Mouse (Mus musculus): Measurements from ENCODE around the gene Mrpl24.

DNA sequence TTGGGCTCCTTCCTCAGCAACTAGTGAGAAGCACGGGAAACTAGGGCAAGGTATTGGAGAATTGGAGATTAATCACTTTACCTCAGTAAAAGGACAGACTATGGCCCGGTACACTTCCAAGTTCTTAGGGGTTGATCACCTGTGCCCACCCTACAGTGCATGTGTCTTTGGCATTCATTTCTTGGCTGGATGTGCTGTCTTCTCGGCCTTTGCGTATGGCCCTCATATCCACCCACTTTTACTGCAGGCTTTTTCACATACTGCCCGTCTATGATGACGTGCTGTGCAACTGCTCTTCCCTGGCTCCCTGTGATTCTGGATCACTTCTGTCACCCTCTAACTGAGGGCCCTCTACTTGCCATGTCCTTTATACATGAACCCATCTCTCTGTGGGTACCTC, 32.9 kb upstream of the Mrpl24 start:
- TF ChIP-seq CTCF (IDR thresholded peaks at IDR 0.05; ENCODE audit: low read depth, low read length) (no peak), POLR2A (IDR thresholded peaks at IDR 0.05; ENCODE audit: borderline replicate concordance, low read depth, low read length) (no peak)
